Mouse (Mus musculus) right cerebral cortex, postnatal 36 days (tissue): Measurements from ENCODE around the gene Olfr148.

ENCODE experiments used
- DNase-seq, 2 experiments: peaks; one replicate each; pipeline ENCODE4 v3.0.0; 2022; ENCODE audit warnings: low spot score in 2 of 2, mixed read lengths in 1 of 2

Gene Olfr148

GRCm38 (mm10) chr9:39610355-39610754 lies at the start of gene Olfr148:
Olfr148 (plus strand) TSS chr9:39610655.
- no peak for DNase-seq

GRCm38 (mm10) chr9:39575469-39575868 lies 35.0 kb upstream of the Olfr148 start, which contains the start of gene Olfr959:
Olfr959 (minus strand) TSS chr9:39575569.
- no peak for DNase-seq

- DNase-seq: no peak
These were observed 33.4 kb upstream of the Olfr148 start for GRCm38 (mm10) chr9:39577050-39577449.

- DNase-seq: peak; percentile 3 to 9
These were observed 7.7 kb upstream of the Olfr148 start for GRCm38 (mm10) chr9:39602536-39603332.

GRCm38 (mm10) chr9:39603333-39603845 lies 7.1 kb upstream of the Olfr148 start:
- no peak for DNase-seq

- no peak for DNase-seq
These were observed 6.4 kb upstream of the Olfr148 start, which contains the start of gene AW551984 for GRCm38 (mm10) chr9:39603999-39604453. AW551984 (minus strand) TSS chr9:39604403.

GRCm38 (mm10) chr9:39608497-39608896 lies 2.0 kb upstream of the Olfr148 start:
- DNase-seq: no peak

- DNase-seq: no peak
These were observed 1.5 kb downstream of the Olfr148 start for GRCm38 (mm10) chr9:39611953-39612352.

GRCm38 (mm10) chr9:39621073-39621472 lies 10.6 kb downstream of the Olfr148 start, which contains the start of gene Olfr960:
Olfr960 (plus strand) TSS chr9:39621373.
- no peak for DNase-seq

GRCm38 (mm10) chr9:39623783-39624182 lies 13.3 kb downstream of the Olfr148 start:
- DNase-seq: no peak

GRCm38 (mm10) chr9:39624711-39625110 lies 14.3 kb downstream of the Olfr148 start:
- DNase-seq: no peak

GRCm38 (mm10) chr9:39629069-39629468 lies 18.6 kb downstream of the Olfr148 start:
- DNase-seq: no peak

- DNase-seq: peak; percentile 7 to 9
These were observed 23.6 kb downstream of the Olfr148 start for GRCm38 (mm10) chr9:39633913-39634594.

- no peak for DNase-seq
These were observed 34.3 kb downstream of the Olfr148 start, which contains the start of gene Olfr961 for GRCm38 (mm10) chr9:39644785-39645184. Olfr961 (plus strand) TSS chr9:39645085.

GRCm38 (mm10) chr9:39647382-39647781 lies 36.9 kb downstream of the Olfr148 start:
- DNase-seq: no peak

- no peak for DNase-seq
These were observed 44.4 kb downstream of the Olfr148 start for GRCm38 (mm10) chr9:39654756-39655396.
